Mouse (Mus musculus) E14TG2a.4 (cell line): ENCODE results near the gene Runx3.

ENCODE experiments used
- CTCF ChIP-seq: conservative IDR thresholded peaks from 2 replicates; pipeline ENCODE4 v1.5.1; 2014; ENCODE audit warnings: low read length
- NANOG ChIP-seq: IDR thresholded peaks from 2 replicates; pipeline ENCODE4 v1.6.1; 2014; ENCODE audit warnings: borderline replicate concordance, low read length, mixed read lengths
- POU5F1 ChIP-seq: IDR thresholded peaks from 2 replicates; pipeline ENCODE4 v1.6.1; 2014; ENCODE audit warnings: low read length, borderline replicate concordance

DNA sequence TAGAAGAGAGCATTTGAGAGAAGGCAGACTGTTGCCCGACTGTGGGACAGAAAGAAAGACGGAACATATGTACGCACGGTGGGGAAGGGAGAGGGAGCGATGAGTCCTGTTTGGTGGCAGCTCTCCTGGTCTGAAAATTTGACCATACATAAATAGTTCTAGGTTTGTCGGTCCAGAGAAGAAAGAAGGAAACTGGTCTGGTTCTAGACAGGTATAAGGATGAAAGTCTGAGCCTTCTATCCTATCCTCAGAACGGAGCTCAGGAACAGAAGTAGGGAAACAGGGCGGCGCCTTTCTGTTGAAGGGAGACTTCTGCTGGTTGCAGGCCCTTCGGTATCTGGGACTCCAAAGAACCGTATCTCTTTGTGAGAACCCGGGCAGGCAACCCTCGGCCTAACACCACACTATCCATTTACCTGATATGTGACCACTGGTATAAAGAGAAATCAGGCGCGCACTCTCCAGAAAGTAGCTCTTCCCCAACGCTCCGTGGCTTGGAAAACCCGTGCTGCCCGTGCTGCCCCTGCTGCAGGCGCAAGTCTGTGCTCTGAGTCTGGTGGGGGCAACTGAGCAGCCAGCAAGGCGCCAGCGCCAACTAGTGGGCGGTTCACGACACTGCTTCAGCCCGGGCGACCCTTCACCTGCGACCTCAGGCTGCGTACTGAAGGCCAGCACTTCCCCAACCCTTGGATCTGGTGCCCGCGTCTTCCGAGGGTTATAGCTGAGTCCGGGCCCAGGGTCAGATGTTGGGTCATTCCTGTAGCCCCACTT is 29.8 kb downstream of the Runx3 start:
- TF ChIP-seq CTCF (peak; percentile 91), POU5F1 (no peak), NANOG (no peak)
